Mouse (Mus musculus): ENCODE results near the gene Cd2.

GRCm38 (mm10) chr3:101265561-101266091 lies 22.1 kb downstream of the Cd2 start:
- no peak for TF ChIP-seq CTCF (IDR thresholded peaks at IDR 0.05; ENCODE audit: control insufficient read depth, insufficient read depth, low read length)
- TF ChIP-seq POLR2A (IDR thresholded peaks at IDR 0.05; ENCODE audit: borderline replicate concordance, control insufficient read depth, low read depth, low read length) = no peak

Measured in bone marrow, adult 2 months (tissue).